Mouse (Mus musculus) thymus, adult 2 months (tissue): ENCODE data around the gene Gm8439. TPM values are rescaled to one million over a fixed set of nuclear protein-coding genes. Genes with fewer than 3 reads are reported as not detected.

Experiments used
- DNase-seq: peaks from one replicate; pipeline ENCODE4 v3.0.0; 2021
- H3K27ac ChIP-seq: fragments of 200-500 bp; 2 replicates; pipeline ENCODE4 v1.5.1; 2012; ENCODE audit warnings: low read length, control low read depth; ENCODE audit not compliant: control insufficient read depth, insufficient read depth
- H3K27me3 ChIP-seq: fragments of 200-500 bp; 2 replicates; pipeline ENCODE4 v1.6.1; 2012; ENCODE audit warnings: mild to moderate bottlenecking, low read length, moderate library complexity, mixed read lengths; ENCODE audit not compliant: control insufficient read depth, insufficient read depth
- H3K36me3 ChIP-seq: fragments of 200-500 bp; 2 replicates; pipeline ENCODE4 v1.6.1; 2012; ENCODE audit warnings: mild to moderate bottlenecking, low read length, moderate library complexity; ENCODE audit not compliant: control insufficient read depth, insufficient read depth
- H3K4me1 ChIP-seq: fragments of 200-500 bp; replicated peaks from 2 replicates; pipeline ENCODE4 v1.6.1; 2012; ENCODE audit warnings: low read length; ENCODE audit not compliant: control insufficient read depth, insufficient read depth
- H3K4me3 ChIP-seq: fragments of 200-500 bp; 2 replicates; pipeline ENCODE4 v1.5.1; 2012; ENCODE audit warnings: mild to moderate bottlenecking, low read length, control low read depth, moderate library complexity; ENCODE audit not compliant: control insufficient read depth, insufficient read depth
- CTCF ChIP-seq: fragments of 200-500 bp; IDR thresholded peaks from 2 replicates; pipeline ENCODE4 v1.5.1; 2012; ENCODE audit warnings: mild to moderate bottlenecking, control low read depth, low read length, moderate library complexity, borderline replicate concordance; ENCODE audit not compliant: control insufficient read depth, poor library complexity, insufficient read depth; ENCODE audit errors: extremely low read depth
- POLR2A ChIP-seq: fragments of 200-500 bp; IDR thresholded peaks from 2 replicates; pipeline ENCODE4 v1.6.1; 2012; ENCODE audit warnings: mild to moderate bottlenecking, low read length, control low read depth, moderate library complexity; ENCODE audit not compliant: control insufficient read depth, poor library complexity, insufficient read depth; ENCODE audit errors: extremely low read depth
- WGBS: fragments of 180-500 bp; shearing (Covaris S2); methylation state at CpG from one replicate; pipeline ENCODE4 v1.1.7; 2018; 5-methylcytosine and 5-hydroxymethylcytosine counted together
- polyA plus RNA-seq: library from polyadenylated mRNA; depleted of rRNA; stranded (reverse); fragments of >200 nt; gene quantifications from 2 replicates; pipeline ENCODE4 v1.2.3, GENCODE M21; 2012; rRNA removed

Gene Gm8439
- polyA plus RNA-seq, 1 experiment = not detected

- no peak overlapping the region for H3K4me3 ChIP-seq
- DNase-seq = no peak
- H3K27ac ChIP-seq = no peak overlapping the region
- no peaks in the 10 kb centered on the region for H3K36me3 ChIP-seq
- H3K4me1 ChIP-seq = no peaks in the 10 kb centered on the region
- H3K27me3 ChIP-seq = peaks cover 3% of the 10 kb centered on the region
- WGBS = 10% methylated on average over 53 of the region's 55 CpGs
- TF ChIP-seq CTCF = no peak
- no peak for TF ChIP-seq POLR2A
Observed at GRCm38 (mm10) chr4:120649369-120650207, 61.0 kb downstream of the Gm8439 start.

GRCm38 (mm10) chr4:120650208-120650592 lies 61.7 kb downstream of the Gm8439 start:
- H3K27ac ChIP-seq = no peak overlapping the region
- DNase-seq = no peak
- WGBS = 33% methylated on average over 7 of the region's 7 CpGs
- H3K27me3 ChIP-seq = peaks cover 3% of the 10 kb centered on the region
- no peaks in the 10 kb centered on the region for H3K36me3 ChIP-seq
- H3K4me3 ChIP-seq = no peak overlapping the region
- no peak for TF ChIP-seq CTCF
- TF ChIP-seq POLR2A = no peak
- no peaks in the 10 kb centered on the region for H3K4me1 ChIP-seq

- WGBS = 86% methylated on average over 8 of the region's 8 CpGs
- Histone ChIP-seq H3K27ac (no peak overlapping the region), H3K4me1 (no peaks in the 10 kb centered on the region), H3K4me3 (no peak overlapping the region), H3K36me3 (no peaks in the 10 kb centered on the region), H3K27me3 (no peaks in the 10 kb centered on the region; the same call in 1 of the 2 replicates)
- no peak for DNase-seq
- no peak for TF ChIP-seq POLR2A
- TF ChIP-seq CTCF = no peak
Observed at GRCm38 (mm10) chr4:120655898-120656297, 67.4 kb downstream of the Gm8439 start.

Other genes with a start within 250 kb of the Gm8439 start
- 41.7 and 48.3 TPM in 2 replicates for gene Scmh1, start 183.5 kb upstream of the Gm8439 start, polyA plus RNA-seq
- gene Slfnl1, start 56.5 kb upstream of the Gm8439 start, polyA plus RNA-seq = 0.24 and 0.35 TPM in 2 replicates
- gene Ctps, start 18.5 kb upstream of the Gm8439 start, polyA plus RNA-seq = 13.8 and 14.7 TPM in 2 replicates
- gene Cited4, start 77.8 kb downstream of the Gm8439 start, polyA plus RNA-seq = 6.5 and 9.2 TPM in 2 replicates
- gene Kcnq4, start 159.9 kb downstream of the Gm8439 start, polyA plus RNA-seq = 1.1 and 2.0 TPM in 2 replicates
- 317 and 354 TPM in 2 replicates for gene Nfyc, start 242.8 kb downstream of the Gm8439 start, polyA plus RNA-seq